Mouse (Mus musculus): ENCODE results near the gene Tmem44.

DNA sequence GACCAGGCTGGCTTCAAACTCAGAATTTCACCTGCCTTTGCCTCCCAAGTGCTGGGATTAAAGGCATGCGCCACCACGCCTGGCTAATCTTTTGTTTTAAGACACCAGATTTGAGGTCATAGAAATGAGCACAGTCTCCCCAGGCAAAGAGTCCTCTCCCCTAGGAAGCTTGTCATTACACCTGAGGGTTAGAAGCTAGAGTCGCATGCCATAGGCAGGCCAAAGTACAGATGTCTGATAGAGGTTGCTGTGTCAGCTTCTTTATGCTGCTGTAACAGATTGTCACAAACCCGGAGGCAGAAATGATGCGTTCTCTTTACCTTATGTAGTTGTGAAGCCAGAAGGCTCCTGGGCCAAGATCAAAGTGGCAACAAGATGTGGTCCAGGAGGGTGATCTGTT lies 53.3 kb downstream of the Tmem44 start:
- TF ChIP-seq POLR2A (IDR thresholded peaks at IDR 0.05; ENCODE audit: borderline replicate concordance, extremely low read depth, low read depth, low read length): no peak
- no peak for TF ChIP-seq CTCF (IDR thresholded peaks at IDR 0.05; ENCODE audit: insufficient read depth, low read length)

Data from lung, adult 2 months (tissue).